Mouse (Mus musculus) cerebellum, adult 8-10 months (tissue): ENCODE measurements around the gene Rps11.
"Not testable (repeated sequence)": the region's sequence is repeated elsewhere in the genome, so short reads cannot be mapped to it uniquely, and the experiment has no call there.

Experiments
- DNase-seq: peaks from one replicate; pipeline ENCODE4 v3.0.0; 2022

Rps11 gene

DNA sequence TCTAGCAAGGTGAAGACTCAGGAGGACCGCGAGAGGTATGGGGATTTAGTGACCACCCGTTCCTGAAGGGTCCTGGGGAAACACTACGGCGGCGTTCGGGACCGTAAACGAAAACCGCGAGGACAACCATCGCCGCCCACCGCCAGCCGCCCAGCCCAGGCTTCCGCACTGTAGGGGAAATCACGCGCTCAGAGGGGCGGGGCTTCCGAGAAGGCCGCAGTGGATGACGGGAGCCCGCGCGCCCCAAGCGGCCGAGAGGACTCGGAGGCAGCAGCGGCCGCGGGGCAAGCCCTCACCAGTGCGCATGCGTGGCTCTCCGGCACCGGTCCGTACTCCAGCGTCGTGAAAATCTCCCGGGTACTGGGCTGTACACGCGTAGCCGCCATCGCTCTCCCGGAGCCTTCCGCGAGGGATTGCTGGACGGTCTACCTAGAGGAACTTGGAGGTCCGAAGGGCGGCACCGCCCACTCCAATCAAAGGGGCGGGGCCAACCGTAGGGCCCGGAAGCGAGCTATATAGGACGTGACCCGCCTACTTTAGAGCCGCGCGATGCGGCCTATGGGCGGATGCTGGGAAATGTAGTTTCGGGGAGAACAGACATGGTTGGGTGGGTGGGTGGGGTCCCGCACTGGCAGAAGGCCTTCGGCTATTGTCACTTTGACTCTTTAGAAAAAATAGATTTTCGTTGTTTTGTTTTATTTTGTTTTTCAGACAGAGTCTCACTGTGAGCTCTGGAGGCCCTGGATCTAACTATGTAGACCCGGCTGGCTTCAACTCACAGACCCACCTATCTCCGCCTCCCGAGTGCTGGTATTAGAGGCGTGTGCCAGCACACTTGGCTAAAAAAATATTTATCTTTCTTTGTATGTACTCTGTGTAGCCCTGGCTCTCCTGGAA is 30.1 kb upstream of the Rps11 start, which contains the start of the genes Pih1d1 and Aldh16a1:
Pih1d1 (plus strand) TSS at position 208 of the 897 bp plus-strand sequence.
Aldh16a1 (minus strand) TSS at position 489 of the 897 bp plus-strand sequence.
- DNase-seq = peak; percentile 98

DNA sequence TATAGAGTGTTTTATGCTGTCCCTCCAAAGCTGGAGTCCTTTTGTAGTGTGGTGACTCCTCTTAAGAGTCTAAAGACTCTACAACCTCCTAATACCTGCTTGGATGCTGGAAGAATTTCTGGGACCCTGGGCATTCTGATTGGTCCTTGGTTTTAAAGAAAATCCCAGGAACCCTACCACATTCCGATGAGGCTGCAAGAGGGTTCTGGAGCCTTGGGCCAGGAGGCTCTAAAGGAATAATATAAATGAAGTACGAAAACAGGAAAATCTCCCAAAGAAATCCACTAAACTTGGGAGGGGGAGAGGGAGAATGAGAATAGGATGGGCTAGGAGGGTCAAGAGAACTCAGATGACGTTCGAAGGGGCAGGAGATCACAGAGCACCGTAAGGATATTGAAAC is 29.3 kb upstream of the Rps11 start:
- no peak for DNase-seq

DNA sequence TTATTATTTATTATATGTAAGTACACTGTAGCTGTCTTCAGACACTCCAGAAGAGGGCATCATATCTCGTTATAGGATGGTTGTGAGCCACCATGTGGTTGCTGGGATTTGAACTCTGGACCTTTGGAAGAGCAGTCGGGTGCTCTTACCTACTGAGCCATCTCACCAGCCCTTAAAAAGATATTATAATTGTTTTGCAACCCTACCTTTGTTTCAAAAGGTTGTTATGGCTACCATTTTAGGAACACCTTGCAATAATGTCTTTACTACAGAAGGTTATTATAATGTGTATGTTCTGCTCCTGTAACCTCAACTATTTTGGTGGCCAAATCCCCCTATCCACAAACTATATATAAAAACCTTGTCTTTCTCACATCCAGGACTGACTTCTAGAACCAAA is 28.8 kb upstream of the Rps11 start:
- DNase-seq = not testable (repeated sequence)

DNA sequence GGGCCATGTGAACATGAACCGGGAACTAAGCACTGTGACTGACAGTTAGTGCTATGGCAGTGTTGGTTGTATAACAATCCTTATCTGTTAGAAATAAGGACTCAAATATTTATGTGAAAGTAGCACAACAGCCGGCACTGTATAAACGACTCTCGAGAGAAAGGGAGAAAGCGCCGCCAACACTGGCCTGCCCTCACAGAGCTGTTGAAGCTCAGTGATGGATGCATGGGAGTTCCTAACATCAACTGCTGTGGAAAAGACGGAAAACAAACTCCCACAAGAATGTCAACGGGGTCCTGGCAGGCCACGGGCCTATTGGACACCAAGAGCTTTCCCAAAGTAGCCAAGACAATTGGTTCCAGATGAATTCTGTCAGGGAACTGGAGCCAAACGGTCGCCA is 27.1 kb upstream of the Rps11 start:
- no peak for DNase-seq

DNA sequence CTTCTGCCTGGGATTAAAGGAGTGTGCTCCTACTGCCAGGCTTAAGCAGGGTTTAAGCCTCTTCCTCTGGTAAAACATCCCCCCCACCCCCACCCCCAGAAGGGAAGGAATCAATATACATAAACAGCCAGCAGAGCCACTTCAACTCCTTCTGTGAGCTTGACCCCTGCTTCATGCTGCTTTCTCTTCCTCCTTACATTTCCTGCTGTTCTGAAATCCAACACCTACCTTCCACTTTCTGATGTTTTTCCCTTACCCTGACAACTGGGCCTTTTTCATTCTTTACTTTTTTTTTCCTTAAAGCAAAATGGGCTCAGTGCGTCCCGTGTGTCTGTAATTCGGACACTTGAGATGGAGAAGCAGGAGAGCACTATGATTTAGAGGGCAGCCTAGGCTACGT is 26.1 kb upstream of the Rps11 start:
- DNase-seq = no peak

DNA sequence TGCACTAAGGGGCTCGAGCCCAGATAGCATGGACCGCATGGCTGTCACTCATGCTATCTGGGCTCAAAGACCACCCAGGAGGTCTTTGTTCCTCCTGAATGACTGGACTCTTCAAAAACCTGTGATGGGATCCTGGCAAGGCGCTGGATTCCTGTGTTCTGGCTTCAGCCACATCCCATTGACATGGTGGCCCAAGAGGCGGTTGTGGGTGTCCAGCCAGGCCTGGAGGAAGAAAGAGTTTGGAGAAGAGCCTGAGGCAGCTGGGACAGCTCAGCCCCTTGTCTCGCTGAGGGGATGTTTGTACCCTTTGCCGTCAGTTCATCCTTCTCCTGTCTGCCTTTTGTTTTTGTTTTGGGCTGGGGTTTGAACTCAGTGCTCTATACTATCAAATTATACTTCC is 25.3 kb upstream of the Rps11 start:
- no peak for DNase-seq

DNA sequence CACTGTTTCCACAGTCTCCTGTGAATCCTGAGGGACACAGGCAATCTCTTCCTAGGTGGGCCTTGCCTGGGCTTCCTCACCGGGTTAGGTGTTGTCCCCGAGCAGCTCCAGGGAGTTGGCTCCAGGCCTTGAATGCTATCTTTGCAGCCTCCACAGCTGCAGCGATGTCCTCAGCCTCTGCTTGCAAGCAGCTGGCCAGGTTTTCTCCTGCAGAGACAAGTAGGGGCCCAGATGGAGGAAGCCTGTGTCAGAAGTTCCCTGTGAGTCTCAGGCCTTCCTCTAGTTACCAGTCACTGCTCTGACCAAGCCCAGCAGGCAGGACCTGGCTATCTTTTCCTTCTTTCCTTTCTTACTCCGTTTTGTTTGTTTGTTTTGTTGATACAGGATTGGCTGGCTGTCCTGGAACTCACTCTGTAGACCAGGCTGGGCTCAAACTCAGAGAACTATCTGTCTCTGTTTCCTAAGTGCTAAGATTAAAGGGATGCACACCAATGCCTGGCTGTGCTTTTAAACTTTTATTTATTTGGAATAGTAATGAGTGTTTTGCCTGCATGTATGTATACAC is 24.4 kb upstream of the Rps11 start:
- no peak for DNase-seq

DNA sequence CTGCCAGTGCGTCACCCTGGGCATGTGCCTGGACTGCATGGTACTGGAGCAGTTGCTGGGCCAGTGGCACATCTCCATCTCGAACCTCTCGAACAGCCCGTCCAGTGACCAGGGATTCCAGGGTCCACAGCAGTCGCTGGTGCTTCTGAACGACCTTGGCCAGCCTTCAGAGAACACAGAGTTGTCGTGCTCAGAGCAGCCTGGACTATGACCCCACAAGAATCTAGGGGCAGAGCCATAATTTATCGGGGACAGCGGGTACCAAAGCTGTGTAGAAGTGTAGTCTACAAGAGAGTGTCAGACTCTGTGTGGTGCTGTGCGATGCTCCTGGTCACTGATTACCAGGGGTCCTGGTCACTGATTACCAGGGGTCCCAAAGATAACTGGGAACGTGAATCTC is 23.7 kb upstream of the Rps11 start:
- DNase-seq = no peak

DNA sequence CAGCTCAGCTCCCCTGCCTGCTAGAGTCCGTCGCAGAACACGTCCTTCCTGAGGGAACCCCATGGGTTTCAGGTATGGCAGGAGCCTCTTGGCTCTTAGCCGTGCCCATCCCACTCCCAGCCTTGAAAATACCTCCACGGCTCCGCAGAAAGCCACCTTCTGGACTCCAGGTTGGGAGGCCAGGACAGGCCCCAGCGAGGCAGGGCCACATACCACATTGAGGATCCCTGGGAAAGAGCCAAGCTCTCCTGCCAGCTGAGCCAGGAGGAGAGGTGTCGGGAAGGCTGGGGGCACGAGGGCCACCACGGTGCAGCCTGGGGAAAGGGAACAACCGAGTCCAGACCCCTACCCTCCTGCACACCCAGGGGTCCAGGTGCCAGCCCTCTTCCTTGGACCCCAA is 23.0 kb upstream of the Rps11 start:
- DNase-seq = no peak

DNA sequence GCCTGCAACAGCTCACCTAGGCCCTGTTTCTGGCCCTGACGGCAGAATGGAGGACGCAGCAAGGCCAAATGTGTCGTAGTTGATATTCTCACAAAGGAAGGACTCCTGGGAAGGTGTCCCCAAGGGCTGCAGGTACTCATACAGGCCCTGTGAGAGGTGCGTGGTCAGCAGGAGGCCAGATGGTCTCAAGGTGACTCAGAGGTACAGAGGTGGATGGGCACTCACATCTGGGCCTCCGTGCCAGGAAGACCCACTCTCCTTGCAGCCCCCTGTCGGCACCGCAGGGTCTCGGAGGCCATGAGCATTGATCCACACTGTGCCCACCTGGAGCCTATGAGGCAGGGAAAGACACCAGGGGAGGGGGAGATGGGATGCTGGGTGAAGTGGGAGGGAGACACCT is 21.2 kb upstream of the Rps11 start:
- no peak for DNase-seq

DNA sequence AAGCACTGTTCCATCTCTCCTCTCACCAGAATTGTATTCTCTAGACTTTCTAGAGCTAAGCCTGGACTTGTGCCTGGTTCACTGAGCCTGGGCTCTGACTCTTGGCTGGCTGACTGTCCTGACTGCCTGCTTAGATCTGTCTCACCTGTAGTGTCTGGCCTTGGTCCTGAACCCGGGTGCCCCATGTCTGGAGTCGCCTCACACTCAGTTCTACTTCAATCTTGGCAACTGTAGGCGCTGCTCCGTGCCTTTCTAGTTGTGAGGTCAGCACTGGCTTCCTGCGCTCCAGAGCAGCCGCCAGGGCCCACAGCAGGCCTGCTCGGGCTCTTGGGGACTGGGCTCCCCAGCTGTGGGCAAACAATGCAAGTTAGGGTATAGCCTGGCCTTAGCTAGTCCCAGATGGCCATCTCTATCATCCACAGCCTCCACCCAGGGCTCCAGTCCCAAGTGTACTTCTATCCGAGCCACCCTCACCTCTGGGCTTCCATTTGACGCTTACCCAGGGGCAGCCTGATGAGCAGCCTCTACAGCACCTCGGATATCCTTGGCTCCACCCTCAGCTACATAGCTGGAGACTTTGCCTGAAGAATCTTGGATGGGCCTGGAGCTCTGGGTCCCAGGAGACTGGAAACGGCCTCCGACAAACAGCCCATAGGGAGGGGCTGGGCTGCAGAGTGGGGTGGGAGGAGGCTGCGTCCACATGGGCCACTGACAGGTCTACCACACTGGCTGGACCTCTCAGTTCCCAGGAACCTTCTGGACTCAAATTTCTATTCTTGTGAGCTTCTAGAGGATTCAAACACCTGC is 20.3 kb upstream of the Rps11 start:
- DNase-seq = no peak

DNA sequence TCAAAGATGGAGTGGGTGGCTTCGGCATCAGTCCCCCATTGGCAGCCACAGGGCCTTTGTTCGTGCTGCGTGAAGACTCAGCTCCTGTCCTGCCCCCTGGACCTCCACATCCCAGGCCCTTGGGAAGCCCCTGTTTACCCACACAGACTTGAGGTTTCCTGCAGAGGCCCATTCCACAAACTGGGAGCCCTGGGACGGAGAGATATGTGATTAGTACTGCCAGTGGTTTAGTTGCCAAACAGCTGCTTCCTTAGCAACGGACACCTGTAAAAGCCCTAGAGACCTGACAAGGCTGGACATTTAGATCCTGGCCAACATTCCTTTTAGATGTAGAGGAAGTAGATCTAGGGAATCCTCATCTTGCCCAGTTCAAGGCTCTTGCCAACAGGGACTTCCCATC is 17.7 kb upstream of the Rps11 start:
- DNase-seq = no peak

DNA sequence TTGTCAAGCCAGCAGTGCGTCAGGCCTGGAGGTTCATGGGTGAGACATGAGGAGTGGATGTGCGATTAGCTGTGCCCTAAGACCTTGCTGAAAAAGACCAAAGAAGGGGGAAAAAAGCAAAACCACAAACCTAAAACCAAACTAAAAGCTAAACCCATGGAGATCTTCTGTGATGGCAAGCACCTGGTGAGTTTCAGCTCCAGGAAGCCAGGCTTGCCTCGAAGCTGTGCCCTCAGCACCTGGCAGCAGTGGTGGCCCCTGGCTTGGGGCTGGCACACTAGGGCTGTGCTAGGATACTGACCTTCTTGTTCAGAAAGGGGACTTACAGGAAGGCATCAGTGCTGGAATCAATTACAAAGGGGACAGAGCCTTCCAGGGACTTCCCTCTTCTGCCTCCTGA is 17.1 kb upstream of the Rps11 start:
- no peak for DNase-seq

DNA sequence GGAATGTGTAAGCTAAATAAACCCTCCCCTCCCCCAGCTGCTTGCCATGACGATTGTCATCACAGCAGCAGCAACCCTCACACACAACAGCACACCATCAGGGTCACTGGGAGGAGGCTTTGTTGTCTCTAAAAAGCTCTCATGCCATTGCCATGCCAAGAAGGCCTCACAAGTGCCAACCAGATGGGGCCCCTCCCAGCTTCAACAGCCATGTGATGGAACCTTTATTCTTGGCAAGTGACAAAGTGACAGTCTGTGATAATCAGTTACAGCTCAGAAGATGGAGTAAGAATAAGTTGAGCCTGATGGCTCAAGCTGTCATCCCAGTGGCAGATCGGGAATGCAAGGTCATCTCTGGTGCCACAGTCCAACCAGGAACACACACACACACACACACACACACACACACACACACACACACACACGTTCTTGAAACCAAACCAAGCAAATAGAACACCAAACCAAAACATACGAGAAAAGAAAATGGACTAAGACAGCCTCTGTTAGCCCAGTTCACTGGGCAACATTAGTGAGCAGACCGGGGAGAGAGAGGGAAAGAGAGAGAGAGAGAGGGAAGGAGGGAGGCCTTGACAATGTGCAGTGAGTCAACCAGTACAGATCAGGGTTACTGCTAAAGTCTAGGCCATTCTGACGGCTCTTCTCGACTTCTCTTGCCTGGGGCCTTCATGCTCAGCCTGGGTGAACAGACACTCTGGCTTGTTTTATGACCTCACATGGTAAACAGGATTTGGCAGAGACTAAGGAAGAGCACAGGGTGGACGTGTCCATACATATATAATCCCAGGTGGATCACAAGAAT is 15.9 kb upstream of the Rps11 start:
- no peak for DNase-seq

DNA sequence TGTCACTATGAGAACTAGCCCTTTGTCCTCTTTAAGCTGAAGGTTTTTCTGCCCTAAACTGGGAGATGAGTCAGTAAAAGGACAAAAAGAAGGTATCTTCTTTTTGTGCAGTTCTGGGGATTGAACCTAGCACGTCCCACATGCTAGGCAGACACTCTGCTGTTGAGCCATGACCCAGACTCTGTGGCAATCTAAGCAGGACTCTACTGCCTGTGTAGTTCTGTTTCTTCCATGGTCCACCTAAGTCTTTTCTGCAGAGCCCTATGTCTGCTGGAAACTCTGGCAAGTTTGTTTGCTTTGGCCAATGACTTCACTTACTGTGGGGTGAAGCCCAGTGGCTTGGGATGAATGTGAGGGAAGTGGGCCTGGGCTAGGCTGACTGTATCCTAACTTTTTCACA is 14.2 kb upstream of the Rps11 start:
- no peak for DNase-seq

DNA sequence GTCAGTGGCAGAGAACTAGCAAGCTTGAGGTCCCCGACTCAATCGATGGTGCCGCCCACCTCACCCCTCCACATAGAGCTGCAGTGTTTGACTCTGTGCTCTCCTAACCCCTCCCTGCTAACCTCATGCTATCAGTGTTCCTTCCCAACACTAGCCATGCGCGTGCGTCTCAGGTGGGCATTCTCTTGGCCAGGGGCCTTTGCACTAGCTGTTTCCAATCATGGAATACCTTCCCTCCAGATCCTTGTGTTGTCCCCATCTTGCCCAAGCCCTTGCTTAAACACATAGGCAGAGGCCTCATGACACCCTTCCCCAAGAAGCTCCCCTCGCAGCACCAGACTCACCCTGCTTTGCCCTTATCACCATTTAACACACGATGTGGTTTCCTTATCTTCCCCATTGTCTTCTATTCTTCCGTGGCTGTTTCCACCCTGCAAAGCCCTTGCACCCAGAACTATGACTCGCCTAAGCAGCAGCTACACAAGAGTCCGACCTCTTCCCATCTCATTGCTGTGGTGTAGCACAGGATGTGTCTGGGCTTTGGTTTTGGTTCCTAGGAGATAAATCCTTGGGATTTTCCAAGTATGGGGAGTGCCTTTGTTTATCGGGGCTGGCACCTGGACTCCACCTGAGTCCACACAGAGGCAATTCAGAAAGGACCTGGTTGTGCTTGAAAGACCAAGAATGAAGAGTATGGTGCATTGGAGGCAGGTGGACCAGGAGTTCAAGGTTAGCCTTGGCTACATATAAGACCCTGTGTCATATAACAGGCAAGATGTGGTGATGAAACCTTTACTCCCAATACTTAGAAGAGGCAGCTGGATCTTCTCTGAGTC is 13.2 kb upstream of the Rps11 start:
- DNase-seq = peak; percentile 14

DNA sequence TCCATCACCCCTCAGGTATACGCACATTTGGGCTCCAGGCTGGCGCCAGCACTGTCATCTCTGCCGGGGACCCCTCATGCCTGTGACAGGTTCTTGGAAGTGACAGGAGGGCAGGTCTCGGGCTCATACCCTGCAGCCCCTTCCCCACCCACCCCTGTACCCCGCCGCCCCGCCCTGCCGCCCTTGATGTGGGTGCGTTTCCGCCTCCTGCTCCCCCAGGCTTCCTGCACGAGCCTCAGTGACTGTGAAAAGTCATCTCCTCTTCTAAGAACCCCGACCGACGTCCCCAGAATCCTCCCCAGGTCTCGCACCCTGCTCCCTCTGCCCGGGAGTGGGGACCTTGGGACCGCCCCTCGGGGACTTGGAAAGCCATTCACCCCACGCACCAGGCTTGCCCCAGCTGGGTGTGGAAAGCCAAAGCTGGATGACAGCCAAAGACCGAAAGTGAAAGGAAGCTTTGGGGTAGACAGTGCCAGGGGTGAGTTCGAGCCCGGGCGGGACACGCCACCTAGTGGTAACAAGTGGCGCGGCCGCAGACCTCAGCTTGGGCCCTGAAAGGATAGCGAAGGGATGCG is 11.8 kb upstream of the Rps11 start, which contains the start of the genes Gm45713 and Flt3l:
Gm45713 (minus strand) TSS at position 239 of the 575 bp plus-strand sequence.
Flt3l (minus strand) TSS at position 440 of the 575 bp plus-strand sequence.
- peak; percentile 93 for DNase-seq

DNA sequence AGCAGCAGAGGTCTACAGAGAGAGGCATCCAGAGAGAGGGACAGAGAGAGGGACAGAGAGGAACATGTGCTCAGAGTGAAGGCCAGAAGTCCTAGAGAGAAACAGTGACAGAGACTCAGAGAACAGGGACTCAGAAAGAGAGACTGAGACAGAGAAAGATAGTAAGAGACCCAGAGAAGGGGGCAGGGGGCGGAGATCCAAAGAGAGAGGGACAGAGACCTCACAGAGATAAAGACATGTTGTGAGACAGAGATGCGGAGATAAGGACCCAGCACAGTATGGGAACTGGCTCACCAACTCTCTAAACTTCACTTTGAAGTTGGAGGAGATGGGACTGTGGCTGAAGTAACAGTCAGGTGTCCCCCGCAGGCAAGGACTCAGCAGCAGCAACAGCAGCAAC is 11.1 kb upstream of the Rps11 start:
- no peak for DNase-seq

DNA sequence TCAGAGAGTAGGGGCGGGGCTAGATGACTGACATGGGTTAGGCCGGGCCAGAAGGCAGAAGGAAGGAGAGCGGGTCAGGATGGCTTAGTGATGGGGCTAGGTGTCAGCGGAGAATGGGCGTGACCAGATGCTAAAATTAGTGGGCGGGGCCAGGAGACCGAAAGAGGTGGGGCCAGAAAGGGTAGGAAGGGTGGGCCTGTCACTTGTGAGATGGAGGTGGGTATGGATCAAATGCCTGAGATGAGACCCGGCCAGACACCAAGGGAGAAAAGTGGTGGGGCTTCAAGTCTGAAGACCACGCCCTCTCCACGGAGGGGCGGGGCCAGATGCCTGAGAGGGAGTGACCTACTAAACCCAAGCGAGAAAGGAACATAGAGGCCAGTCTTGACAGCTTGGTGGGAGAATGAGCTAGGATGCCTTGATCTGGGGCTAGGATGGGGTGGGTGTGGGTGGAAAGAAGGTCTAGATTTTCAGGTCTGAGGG is 10.3 kb upstream of the Rps11 start:
- DNase-seq = peak; percentile 26

DNA sequence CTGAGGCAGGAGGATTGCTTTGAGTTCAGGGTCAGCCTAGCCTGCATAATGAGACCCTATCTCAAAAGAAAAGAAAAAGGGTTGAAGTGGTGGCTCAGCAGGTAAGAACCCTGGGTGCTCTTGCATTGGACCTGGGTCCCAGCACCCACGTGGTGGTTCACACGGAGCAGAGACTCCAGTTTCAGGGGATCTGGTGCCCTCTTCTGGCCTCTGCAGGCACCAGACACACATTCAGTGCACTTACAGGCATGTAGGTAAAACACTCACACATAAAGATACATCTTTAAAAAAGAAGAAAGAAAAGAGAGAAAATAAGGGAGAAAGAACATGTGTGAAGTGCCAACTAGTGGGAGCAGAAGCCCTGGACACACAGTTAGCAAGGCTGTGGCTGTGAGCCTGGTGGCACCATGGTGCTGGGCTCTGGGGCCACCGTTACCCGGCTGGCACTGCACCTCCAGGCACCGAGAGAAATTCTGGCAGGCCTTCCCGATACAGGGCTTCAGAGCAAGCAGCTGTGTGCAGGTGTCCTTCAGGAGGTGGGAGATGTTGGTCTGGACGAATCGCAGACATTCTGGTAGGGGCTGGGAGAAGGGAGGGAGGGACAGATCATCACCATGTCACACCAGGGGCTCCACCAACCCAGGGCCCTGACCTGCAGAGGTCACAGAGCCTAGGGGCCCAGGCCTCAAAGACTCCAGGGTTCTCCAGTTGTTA is 9.4 kb upstream of the Rps11 start:
- DNase-seq = peak; percentile 13
